Mouse (Mus musculus) layer of hippocampus, adult 8-10 months (tissue): ENCODE data around the gene Dppa4. TPM values are rescaled to one million over a fixed set of nuclear protein-coding genes. Genes with fewer than 3 reads are reported as not detected.

Experiments
- DNase-seq, 2 experiments: peaks; one replicate each; pipeline ENCODE4 v3.0.0; 2022; ENCODE audit warnings: low spot score in 2 of 2
- total RNA-seq, 4 experiments: library from RNA; stranded (reverse); gene quantifications; 2 replicates each; pipeline ENCODE4 v1.2.4; 2022

Gene Dppa4
- total RNA-seq, 4 experiments from 2014 or later = not detected

GRCm38 (mm10) chr16:48323602-48324345 lies 40.2 kb downstream of the Dppa4 start:
- DNase-seq = no peak

DNA sequence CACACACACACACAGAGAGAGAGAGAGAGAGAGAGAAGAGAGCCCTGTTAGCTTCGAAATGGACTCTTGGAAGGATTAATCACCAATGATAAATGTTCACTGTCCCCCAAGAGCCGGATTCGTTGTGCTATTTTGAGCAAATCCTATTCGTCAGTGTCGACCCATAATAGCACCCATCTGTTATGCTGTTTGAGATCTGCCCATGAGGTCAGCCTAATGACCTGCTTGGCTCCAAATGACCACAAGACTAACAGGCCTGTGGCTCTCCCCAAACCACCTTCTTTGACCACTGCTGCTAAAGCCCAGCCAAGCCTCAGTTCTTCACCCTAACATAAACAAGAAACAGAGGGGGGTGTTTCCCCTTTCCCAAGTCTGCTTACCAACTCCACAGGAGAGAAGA lies 43.4 kb downstream of the Dppa4 start:
- no peak for DNase-seq

GRCm38 (mm10) chr16:48328420-48328819 lies 44.9 kb downstream of the Dppa4 start:
- DNase-seq = no peak

GRCm38 (mm10) chr16:48331822-48332221 lies 48.3 kb downstream of the Dppa4 start:
- DNase-seq = no peak

GRCm38 (mm10) chr16:48335326-48335725 lies 51.8 kb downstream of the Dppa4 start:
- no peak for DNase-seq

Other genes starting within 250 kb of the Dppa4 start
- gene Dppa2, start 20.2 kb downstream of the Dppa4 start, total RNA-seq = under 1 TPM in 2 of 4 experiments, not detected in 2; 0.17 to 0.23 TPM
- not detected for gene Gm5485, start 128.7 kb downstream of the Dppa4 start, total RNA-seq
- under 1 TPM in 1 of 4 experiments, not detected in 3; 0.11 TPM for gene Morc1, start 147.5 kb downstream of the Dppa4 start, total RNA-seq